ENCODE assay signal across 8 mouse cellular contexts in genomic region chrX:102644573-102644951, GRCm38 (mm10). TPM values are rescaled to one million over a fixed set of nuclear protein-coding genes. Genes with fewer than 3 reads are reported as not detected.
DNase-seq lines count a peak whose midpoint lies in the region; ATAC-seq and TF ChIP-seq lines count a peak whose summit lies in the region.

No protein-coding gene starts in this region.

- no peaks in the 10 kb centered on the region for H3K36me3 ChIP-seq in heart, embryonic 13.5 days
- H3K36me3 ChIP-seq in intestine, embryonic 16.5 days (ENCODE audit: control insufficient read depth, insufficient read depth, low read length), result no peaks in the 10 kb centered on the region
- H3K36me3 ChIP-seq in midbrain, embryonic 10.5 days, result no peaks in the 10 kb centered on the region

- H3K27ac ChIP-seq in heart, embryonic 13.5 days (replicated peaks), result peak overlapping the region; percentile 56
- H3K27ac ChIP-seq in embryonic fibroblast, embryonic 13.5 days (ENCODE audit: insufficient read depth, low read length), result no peak overlapping the region
- H3K27ac ChIP-seq in intestine, embryonic 16.5 days (ENCODE audit: low read length), result no peak overlapping the region
- peak overlapping the region; percentile 75 for H3K27ac ChIP-seq in midbrain, embryonic 10.5 days (replicated peaks)

- peak overlapping the region; percentile 84 for H3K9ac ChIP-seq in heart, embryonic 13.5 days
- peak overlapping the region; percentile 69 for H3K9ac ChIP-seq in intestine, embryonic 16.5 days (ENCODE audit: low read depth, low read length)

- H3K4me3 ChIP-seq in heart, embryonic 13.5 days, result peak overlapping the region; percentile 67
- peak overlapping the region; percentile 94 for H3K4me3 ChIP-seq in embryonic fibroblast, embryonic 13.5 days (ENCODE audit: insufficient read depth, low read length)
- peak overlapping the region; percentile 64 for H3K4me3 ChIP-seq in intestine, embryonic 16.5 days (ENCODE audit: low read length)
- peak overlapping the region; percentile 63 for H3K4me3 ChIP-seq in midbrain, embryonic 10.5 days

- in situ Hi-C loops in Patski (cut with MboI; ENCODE audit: low pct_unique_long_range_greater_than_20kb), result no loop called here

- peaks cover 20% of the 10 kb centered on the region for H3K27me3 ChIP-seq in heart, embryonic 13.5 days (replicated peaks)
- H3K27me3 ChIP-seq in Patski, result peaks cover 26% of the 10 kb centered on the region
- H3K27me3 ChIP-seq in intestine, embryonic 16.5 days (replicated peaks; ENCODE audit: control insufficient read depth, insufficient read depth, low read length), result no peaks in the 10 kb centered on the region; the same call in 1 of the 2 replicates
- peaks cover 84% of the 10 kb centered on the region for H3K27me3 ChIP-seq in midbrain, embryonic 10.5 days (ENCODE audit: low read depth, poor library complexity, severe bottlenecking)

- POLR2A ChIA-PET in Patski (lab: Charles Lee), result interaction anchor here (0.6 kb wide), 1 partner anchor 68 kb away, joined by 7 read pairs; no protein-coding TSS in a partner anchor

- peak overlapping the region; percentile 70 for H3K4me2 ChIP-seq in heart, embryonic 13.5 days
- peak overlapping the region; percentile 54 for H3K4me2 ChIP-seq in intestine, embryonic 16.5 days (ENCODE audit: low read depth, low read length)

- TF ChIP-seq CTCF in Patski (IDR thresholded peaks at IDR 0.05), result no peak
- no peak for TF ChIP-seq CTCF in embryonic fibroblast, embryonic 13.5 days (IDR thresholded peaks at IDR 0.05; ENCODE audit: borderline replicate concordance, insufficient read depth, low read length)

- 13% methylated on average over 8 of the region's 8 CpGs for WGBS in heart, embryonic 13.5 days
- WGBS in intestine, embryonic 16.5 days, result 19% methylated on average over 8 of the region's 8 CpGs
- WGBS in midbrain, embryonic 10.5 days, result 17% methylated on average over 8 of the region's 8 CpGs

- peaks cover 4% of the 10 kb centered on the region for H3K4me1 ChIP-seq in heart, embryonic 13.5 days
- no peaks in the 10 kb centered on the region for H3K4me1 ChIP-seq in embryonic fibroblast, embryonic 13.5 days (ENCODE audit: control insufficient read depth, insufficient read depth, low read length)
- no peaks in the 10 kb centered on the region for H3K4me1 ChIP-seq in intestine, embryonic 16.5 days (ENCODE audit: control insufficient read depth, insufficient read depth, low read length)
- H3K4me1 ChIP-seq in midbrain, embryonic 10.5 days, result peaks cover 10% of the 10 kb centered on the region

- intact Hi-C loops in heart, postnatal 36 days (cut with DNase I), result no loop called here

- no peak for ATAC-seq in heart, embryonic 13.5 days (ENCODE audit: extremely low read depth, insufficient number of reproducible peaks, low FRiP score, low TSS enrichment)
- peak; percentile 38 for ATAC-seq in Patski
- ATAC-seq in intestine, embryonic 16.5 days, result peak; percentile 75

- CTCF ChIA-PET in Patski (lab: Charles Lee), result interaction anchor here (1.3 kb wide), 1 partner anchor 16 kb away, joined by 3 read pairs; no protein-coding TSS in a partner anchor

- H3K9me3 ChIP-seq in heart, embryonic 13.5 days, result no peaks in the 10 kb centered on the region
- H3K9me3 ChIP-seq in intestine, embryonic 16.5 days (ENCODE audit: control insufficient read depth, low read length), result no peaks in the 10 kb centered on the region
- H3K9me3 ChIP-seq in midbrain, embryonic 10.5 days (replicated peaks), result no peaks in the 10 kb centered on the region

- DNase-seq in heart, postnatal 36 days, result no peak
- no peak for DNase-seq in Patski (ENCODE audit: low read depth, low spot score)
- DNase-seq in midbrain, embryonic 10.5 days (ENCODE audit: low spot score), result no peak
- no peak for DNase-seq in right cerebral cortex, postnatal 36 days (ENCODE audit: low spot score in 2 of 2)
- no peak for DNase-seq in frontal cortex, postnatal 36 days (ENCODE audit: low spot score in 2 of 2)

- TF ChIP-seq POLR2A in embryonic fibroblast, embryonic 13.5 days (IDR thresholded peaks at IDR 0.05; ENCODE audit: low read depth, low read length), result no peak; the same call in 1 of the 2 replicates

RNA-seq across cellular contexts. Expression of gene Phka1, which starts 0.5 kb away (rescaled TPM):
- 9.1 and 9.7 TPM in 2 replicates for polyA plus RNA-seq in heart, embryonic 13.5 days (2015; fragmentation: Nextera tagmentation; extraction: Ambion mirVana)
- total RNA-seq in heart, postnatal 36 days (2021), result 10 to 100 TPM; 29.2 to 38.2 TPM
- polyA plus RNA-seq in Patski (2021), result 18.3 TPM
- polyA plus RNA-seq in embryonic fibroblast, embryonic 13.5 days (2011; ENCODE audit: insufficient read length, low read depth, missing spikeins), result 10.4 and 11.5 TPM in 2 replicates
- 4.4 TPM in 2 replicates for polyA plus RNA-seq in intestine, embryonic 16.5 days (2015; fragmentation: Nextera tagmentation; extraction: Ambion mirVana)
- polyA plus RNA-seq in midbrain, embryonic 10.5 days (2016; fragmentation: Nextera tagmentation; extraction: Ambion mirVana), result 5.2 and 7.0 TPM in 2 replicates

RNA-seq across cellular contexts. Expression of gene Gm3880, which starts 42.2 kb away (rescaled TPM):
- not detected in 2 replicates for polyA plus RNA-seq in heart, embryonic 13.5 days (2015; fragmentation: Nextera tagmentation; extraction: Ambion mirVana)
- not detected for total RNA-seq in heart, postnatal 36 days (2021)
- not detected for polyA plus RNA-seq in Patski (2021)
- polyA plus RNA-seq in embryonic fibroblast, embryonic 13.5 days (2011; ENCODE audit: insufficient read length, low read depth, missing spikeins), result not detected in 2 replicates
- polyA plus RNA-seq in intestine, embryonic 16.5 days (2015; fragmentation: Nextera tagmentation; extraction: Ambion mirVana), result not detected in 2 replicates
- polyA plus RNA-seq in midbrain, embryonic 10.5 days (2016; fragmentation: Nextera tagmentation; extraction: Ambion mirVana), result not detected in 2 replicates

Comparison
In these comparisons a context has a peak if more than half of its experiments do, and no peak if none do; other contexts are left out.
1. H3K27ac ChIP-seq: peak in heart, embryonic 13.5 days (single experiment) and midbrain, embryonic 10.5 days (single experiment); none in embryonic fibroblast, embryonic 13.5 days (single experiment) and intestine, embryonic 16.5 days (single experiment).
2. Peak in every context shown above with its lines, with median percentiles within 50 percentile points of each other: H3K4me3 ChIP-seq.